Mouse (Mus musculus): ENCODE data around the gene Nfyb. TPM values are rescaled to one million over a fixed set of nuclear protein-coding genes. Genes with fewer than 3 reads are reported as not detected.

Nfyb gene
- total and polyA plus RNA-seq, 3 experiments: 26.1 to 87.4 (median 70.4) TPM

- H3K4me1 ChIP-seq (ENCODE audit: insufficient read depth, low read depth, low read length): peaks cover 10% of the 10 kb centered on the region; the same call in 1 of the 2 replicates
- ATAC-seq (ENCODE audit: extremely low read depth, insufficient number of reproducible peaks, low FRiP score, poor library complexity, severe bottlenecking) (no peak), DNase-seq (ENCODE audit: low spot score) (no peak)
- no peak for TF ChIP-seq TAL1 (conservative IDR thresholded peaks at IDR 0.05; ENCODE audit: low read depth, low read length)
- TF ChIP-seq POLR2AphosphoS5 (IDR thresholded peaks at IDR 0.05; ENCODE audit: insufficient replicate concordance, low read depth, low read length): no peak
- peaks cover 4% of the 10 kb centered on the region; the same call in 1 of the 2 replicates for H3K9me3 ChIP-seq (replicated peaks)
- no peaks in the 10 kb centered on the region for H3K36me3 ChIP-seq (replicated peaks)
- H3K27me3 ChIP-seq (ENCODE audit: insufficient read depth, low read length): peaks cover 11% of the 10 kb centered on the region; the same call in 1 of the 2 replicates
- no peak overlapping the region for H3K4me3 ChIP-seq (ENCODE audit: low read depth, low read length)
These were observed 25.2 kb upstream of the Nfyb start for GRCm38 (mm10) chr10:82789181-82789580.

- no peak for ATAC-seq (ENCODE audit: extremely low read depth, insufficient number of reproducible peaks, low FRiP score, poor library complexity, severe bottlenecking)
- Histone ChIP-seq H3K4me3 (ENCODE audit: low read depth, low read length) (no peak overlapping the region), H3K27me3 (ENCODE audit: insufficient read depth, low read length) (peaks cover 2% of the 10 kb centered on the region; the same call in 1 of the 2 replicates), H3K9me3 (replicated peaks) (no peaks in the 10 kb centered on the region), H3K36me3 (replicated peaks) (no peaks in the 10 kb centered on the region), H3K4me1 (ENCODE audit: insufficient read depth, low read depth, low read length) (peaks cover 31% of the 10 kb centered on the region)
- no peak for DNase-seq (ENCODE audit: low spot score)
- TF ChIP-seq POLR2AphosphoS5 (IDR thresholded peaks at IDR 0.05; ENCODE audit: insufficient replicate concordance, low read depth, low read length) (no peak), TAL1 (conservative IDR thresholded peaks at IDR 0.05; ENCODE audit: low read depth, low read length) (no peak), GATA2 (IDR thresholded peaks at IDR 0.05; ENCODE audit: borderline replicate concordance, low read depth, low read length) (no peak), CTCF (IDR thresholded peaks at IDR 0.05; ENCODE audit: low read depth, low read length) (no peak), GATA1 (IDR thresholded peaks at IDR 0.05; ENCODE audit: borderline replicate concordance, low read length) (no peak)
These were observed 18.5 kb upstream of the Nfyb start for GRCm38 (mm10) chr10:82782472-82782871.

- Histone ChIP-seq H3K9me3 (replicated peaks) (no peaks in the 10 kb centered on the region), H3K36me3 (replicated peaks) (no peaks in the 10 kb centered on the region), H3K4me1 (ENCODE audit: insufficient read depth, low read depth, low read length) (peaks cover 47% of the 10 kb centered on the region), H3K27me3 (ENCODE audit: insufficient read depth, low read length) (peaks cover 2% of the 10 kb centered on the region; the same call in 1 of the 2 replicates), H3K4me3 (ENCODE audit: low read depth, low read length) (no peak overlapping the region)
- ATAC-seq (ENCODE audit: extremely low read depth, insufficient number of reproducible peaks, low FRiP score, poor library complexity, severe bottlenecking) (no peak), DNase-seq (ENCODE audit: low spot score) (no peak)
- TF ChIP-seq POLR2AphosphoS5 (IDR thresholded peaks at IDR 0.05; ENCODE audit: insufficient replicate concordance, low read depth, low read length): no peak
These were observed 16.9 kb upstream of the Nfyb start for GRCm38 (mm10) chr10:82780816-82781215.

- H3K36me3 ChIP-seq (replicated peaks): no peaks in the 10 kb centered on the region
- H3K9me3 ChIP-seq (replicated peaks): no peaks in the 10 kb centered on the region
- ATAC-seq (ENCODE audit: extremely low read depth, insufficient number of reproducible peaks, low FRiP score, poor library complexity, severe bottlenecking) (peak; percentile 32; the same call in 1 of the 2 replicates), DNase-seq (ENCODE audit: low spot score) (no peak)
- H3K27me3 ChIP-seq (ENCODE audit: insufficient read depth, low read length): 0 out of 2 replicates have a peak, but pooled peaks cover 2% of the 10 kb centered on the region
- H3K4me3 ChIP-seq (ENCODE audit: low read depth, low read length): no peak overlapping the region
- peaks cover 49% of the 10 kb centered on the region for H3K4me1 ChIP-seq (ENCODE audit: insufficient read depth, low read depth, low read length)
- no peak for TF ChIP-seq GATA1 (IDR thresholded peaks at IDR 0.05; ENCODE audit: borderline replicate concordance, low read length)
- no peak for TF ChIP-seq POLR2AphosphoS5 (IDR thresholded peaks at IDR 0.05; ENCODE audit: insufficient replicate concordance, low read depth, low read length)
- TF ChIP-seq GATA2 (IDR thresholded peaks at IDR 0.05; ENCODE audit: borderline replicate concordance, low read depth, low read length): no peak
- no peak for TF ChIP-seq CTCF (IDR thresholded peaks at IDR 0.05; ENCODE audit: low read depth, low read length)
- no peak for TF ChIP-seq TAL1 (conservative IDR thresholded peaks at IDR 0.05; ENCODE audit: low read depth, low read length)
These were observed 16.4 kb upstream of the Nfyb start for GRCm38 (mm10) chr10:82780322-82780721.

GRCm38 (mm10) chr10:82779831-82780230 is 15.9 kb upstream of the Nfyb start:
- no peaks in the 10 kb centered on the region for H3K9me3 ChIP-seq (replicated peaks)
- no peak for DNase-seq (ENCODE audit: low spot score)
- H3K36me3 ChIP-seq (replicated peaks): no peaks in the 10 kb centered on the region
- H3K4me3 ChIP-seq (ENCODE audit: low read depth, low read length): no peak overlapping the region
- ATAC-seq (ENCODE audit: extremely low read depth, insufficient number of reproducible peaks, low FRiP score, poor library complexity, severe bottlenecking): no peak
- 0 out of 2 replicates have a peak, but pooled peaks cover 2% of the 10 kb centered on the region for H3K27me3 ChIP-seq (ENCODE audit: insufficient read depth, low read length)
- peaks cover 49% of the 10 kb centered on the region for H3K4me1 ChIP-seq (ENCODE audit: insufficient read depth, low read depth, low read length)
- TF ChIP-seq CTCF (IDR thresholded peaks at IDR 0.05; ENCODE audit: low read depth, low read length) (no peak), TAL1 (conservative IDR thresholded peaks at IDR 0.05; ENCODE audit: low read depth, low read length) (no peak), GATA2 (IDR thresholded peaks at IDR 0.05; ENCODE audit: borderline replicate concordance, low read depth, low read length) (no peak), GATA1 (IDR thresholded peaks at IDR 0.05; ENCODE audit: borderline replicate concordance, low read length) (no peak), POLR2AphosphoS5 (IDR thresholded peaks at IDR 0.05; ENCODE audit: insufficient replicate concordance, low read depth, low read length) (no peak)

GRCm38 (mm10) chr10:82778791-82779549 is 15.0 kb upstream of the Nfyb start:
- no peak for TF ChIP-seq GATA2 (IDR thresholded peaks at IDR 0.05; ENCODE audit: borderline replicate concordance, low read depth, low read length)
- no peak for TF ChIP-seq GATA1 (IDR thresholded peaks at IDR 0.05; ENCODE audit: borderline replicate concordance, low read length)
- TF ChIP-seq CTCF (IDR thresholded peaks at IDR 0.05; ENCODE audit: low read depth, low read length): no peak
- TF ChIP-seq POLR2AphosphoS5 (IDR thresholded peaks at IDR 0.05; ENCODE audit: insufficient replicate concordance, low read depth, low read length): no peak
- H3K27me3 ChIP-seq (ENCODE audit: insufficient read depth, low read length): 0 out of 2 replicates have a peak, but pooled peaks cover 2% of the 10 kb centered on the region
- H3K36me3 ChIP-seq (replicated peaks): no peaks in the 10 kb centered on the region
- no peaks in the 10 kb centered on the region for H3K9me3 ChIP-seq (replicated peaks)
- ATAC-seq (ENCODE audit: extremely low read depth, insufficient number of reproducible peaks, low FRiP score, poor library complexity, severe bottlenecking): no peak
- H3K4me3 ChIP-seq (ENCODE audit: low read depth, low read length): no peak overlapping the region
- H3K4me1 ChIP-seq (ENCODE audit: insufficient read depth, low read depth, low read length): peaks cover 49% of the 10 kb centered on the region
- no peak for DNase-seq (ENCODE audit: low spot score)

Data from G1E (cell line).